Mouse (Mus musculus) retina, embryonic 14.5 days (tissue): ENCODE results near the gene Gm7982.
"Not testable (repeated sequence)": the region's sequence is repeated elsewhere in the genome, so short reads cannot be mapped to it uniquely, and the experiment has no call there.

Experiments used
- DNase-seq: peaks from one replicate; pipeline ENCODE4 v3.0.0-alpha.2; 2015; ENCODE audit warnings: low spot score

Gm7982 gene

DNA sequence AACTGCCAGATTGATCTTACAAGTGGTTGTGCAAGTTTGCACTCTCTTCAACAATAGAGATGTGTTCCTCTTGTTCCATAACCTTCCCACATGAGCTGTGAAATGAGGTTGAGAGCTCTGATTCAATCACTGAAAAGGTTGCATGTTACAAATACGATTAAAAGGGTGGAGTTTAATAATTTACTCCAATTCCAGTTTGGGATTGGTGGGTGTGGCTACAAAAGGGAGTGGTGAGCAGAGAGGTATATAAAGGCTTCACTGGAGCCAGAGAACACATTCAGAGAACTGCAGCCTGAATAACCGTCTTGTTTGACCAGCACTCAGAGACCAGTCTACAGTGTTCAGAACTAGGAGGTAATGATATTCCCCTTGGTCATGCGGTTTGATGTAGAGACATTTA lies at the start of gene Gm7982:
Gm7982 (plus strand) TSS at position 301 of the 400 bp plus-strand sequence.
- not testable (repeated sequence) for DNase-seq

DNA sequence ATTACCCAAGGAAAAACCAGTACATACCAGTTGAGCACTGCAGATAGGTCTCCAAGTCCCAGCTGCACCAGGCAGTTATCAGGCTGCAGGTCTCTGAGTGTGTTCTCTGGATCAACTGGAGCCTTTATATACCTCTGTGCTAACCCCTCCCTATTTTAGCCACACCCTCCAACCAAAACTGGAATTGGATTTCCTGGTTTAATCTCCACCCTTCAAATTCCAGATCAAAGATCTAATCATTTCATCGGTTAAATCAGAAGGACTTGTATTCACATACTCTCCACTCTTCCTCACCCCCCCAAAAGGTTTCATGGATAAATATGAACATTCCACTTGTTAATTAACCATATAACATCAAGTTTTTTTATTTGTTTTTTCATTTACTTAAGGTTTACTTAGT lies 5.7 kb upstream of the Gm7982 start, which contains the start of gene Gm7978:
Gm7978 (minus strand) TSS at position 101 of the 400 bp plus-strand sequence.
- DNase-seq, result not testable (repeated sequence)

DNA sequence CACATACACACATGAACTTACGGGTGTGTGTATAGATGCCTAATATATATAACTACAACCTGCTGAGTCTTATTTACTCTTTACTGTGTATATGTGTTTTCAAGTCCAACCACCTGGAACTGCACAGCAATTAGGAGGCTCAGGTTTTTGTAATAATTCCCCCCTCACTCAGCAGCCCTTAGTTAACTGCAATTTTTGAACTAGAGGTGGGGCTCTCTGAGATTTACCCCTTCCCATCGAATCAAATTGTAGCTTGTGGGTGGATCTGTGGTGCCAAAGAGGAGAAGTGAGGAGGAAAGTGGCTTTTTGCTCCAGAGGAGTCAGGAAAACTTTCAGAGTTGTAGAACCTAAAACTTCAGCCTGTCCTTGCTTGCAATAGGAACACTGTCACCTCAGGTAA lies 33.9 kb downstream of the Gm7982 start, which contains the start of gene E330014E10Rik:
E330014E10Rik (plus strand) TSS at position 301 of the 400 bp plus-strand sequence.
- DNase-seq, result not testable (repeated sequence)
